Mouse (Mus musculus): ENCODE measurements at regions not wholly inside any gene's neighbourhood (a gene's known extent, or its start where the extent isn't known, plus 50 kb on each side); places are given as distances from the start of the nearest gene placed in this dataset.

GRCm38 (mm10) chr1:111699030-111699732 is 165.5 kb downstream of the Dsel start:
- intact Hi-C loops (cut with DNase I) = no loop called here
- no peak for DNase-seq (ENCODE audit: low spot score in 2 of 2)

- intact Hi-C loops (cut with DNase I) = loop anchor here (1.0 kb wide), 1 partner anchor 719 kb away; no protein-coding TSS in a partner anchor
- DNase-seq (ENCODE audit: low spot score in 2 of 2) = no peak
Measured at GRCm38 (mm10) chr1:111660950-111661349, 203.8 kb downstream of the Dsel start.

- DNase-seq (ENCODE audit: low spot score in 2 of 2) = peak; percentile 48 to 74
- intact Hi-C loops (cut with DNase I) = loop anchor here (1.0 kb wide), 1 partner anchor 720 kb away; no protein-coding TSS in a partner anchor
Measured at GRCm38 (mm10) chr1:111660099-111660670, 204.5 kb downstream of the Dsel start.

- DNase-seq (ENCODE audit: low spot score in 2 of 2) = peak; percentile 5 to 46
- intact Hi-C loops (cut with DNase I) = no loop called here
Measured at GRCm38 (mm10) chr1:111633860-111634460, 230.8 kb downstream of the Dsel start.

All from left cerebral cortex, postnatal 14 days (tissue).